Mouse (Mus musculus): ENCODE results near the gene 2310022B05Rik.
A peak's percentile ranks its signal among the peaks of the same experiment; 100 is the strongest.

The 2310022B05Rik gene

GRCm38 (mm10) chr8:124663112-124663873, at the start of gene 2310022B05Rik:
Gene 2310022B05Rik (minus strand): TSS chr8:124663369.
- DNase-seq (ENCODE audit: inconsistent age in 2 of 2, low spot score in 1 of 2): peak; percentile 94 to 97

- no peak for DNase-seq (ENCODE audit: inconsistent age in 2 of 2, low spot score in 1 of 2)
Observed at GRCm38 (mm10) chr8:124705823-124706222, 42.7 kb upstream of the 2310022B05Rik start.

- DNase-seq (ENCODE audit: inconsistent age in 2 of 2, low spot score in 1 of 2): no peak
Observed at GRCm38 (mm10) chr8:124704376-124704775, 41.2 kb upstream of the 2310022B05Rik start.

GRCm38 (mm10) chr8:124703526-124703925, 40.4 kb upstream of the 2310022B05Rik start:
- no peak for DNase-seq (ENCODE audit: inconsistent age in 2 of 2, low spot score in 1 of 2)

GRCm38 (mm10) chr8:124702183-124702582, 39.0 kb upstream of the 2310022B05Rik start:
- no peak for DNase-seq (ENCODE audit: inconsistent age in 2 of 2, low spot score in 1 of 2)

DNA sequence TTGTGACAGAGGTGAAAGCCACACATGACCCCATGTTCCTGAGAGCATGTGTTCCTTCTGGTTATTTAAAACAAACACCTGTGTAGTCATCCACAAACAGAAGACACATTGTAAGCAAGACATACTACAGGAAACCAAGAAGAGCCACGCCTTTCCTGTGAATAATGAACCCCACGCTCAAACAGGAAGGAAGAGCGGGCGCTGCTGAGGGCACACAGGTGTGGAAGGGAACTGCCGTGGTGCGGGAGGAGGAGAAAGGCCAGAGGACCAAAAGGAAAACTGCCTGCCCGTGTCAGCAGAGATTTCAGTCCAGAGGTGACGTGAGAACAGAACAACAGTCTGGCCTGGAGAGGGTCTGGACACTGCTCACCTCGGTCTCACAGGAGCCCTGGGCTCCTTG, 37.9 kb upstream of the 2310022B05Rik start:
- no peak for DNase-seq (ENCODE audit: inconsistent age in 2 of 2, low spot score in 1 of 2)

DNA sequence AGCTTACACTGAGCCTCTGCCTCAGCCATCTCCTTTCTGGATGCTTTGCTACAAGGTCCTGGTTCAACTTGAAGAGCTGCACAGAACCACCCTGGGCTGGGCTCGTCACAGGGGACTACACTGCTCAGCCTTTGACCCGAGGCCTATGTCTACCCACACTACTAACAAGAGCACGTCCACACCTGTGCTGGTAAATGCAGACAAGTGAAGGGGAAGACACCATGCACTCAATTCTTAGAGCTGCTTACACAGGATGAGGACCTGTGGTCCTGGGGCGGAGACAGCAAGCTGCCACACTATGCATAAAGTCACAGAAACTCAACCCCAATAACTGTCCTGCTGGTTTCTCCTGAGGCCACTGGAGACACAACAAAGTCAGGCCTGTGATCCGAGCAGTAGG, 37.1 kb upstream of the 2310022B05Rik start:
- no peak for DNase-seq (ENCODE audit: inconsistent age in 2 of 2, low spot score in 1 of 2)

- no peak for DNase-seq (ENCODE audit: inconsistent age in 2 of 2, low spot score in 1 of 2)
Observed at GRCm38 (mm10) chr8:124695424-124696100, 32.4 kb upstream of the 2310022B05Rik start.

GRCm38 (mm10) chr8:124691706-124692105, 28.5 kb upstream of the 2310022B05Rik start:
- DNase-seq (ENCODE audit: inconsistent age in 2 of 2, low spot score in 1 of 2): no peak

- DNase-seq (ENCODE audit: inconsistent age in 2 of 2, low spot score in 1 of 2): no peak
Observed at GRCm38 (mm10) chr8:124688899-124689298, 25.7 kb upstream of the 2310022B05Rik start.

- DNase-seq (ENCODE audit: inconsistent age in 2 of 2, low spot score in 1 of 2): no peak
Observed at GRCm38 (mm10) chr8:124682218-124682617, 19.0 kb upstream of the 2310022B05Rik start.

- DNase-seq (ENCODE audit: inconsistent age in 2 of 2, low spot score in 1 of 2): no peak
Observed at GRCm38 (mm10) chr8:124681792-124682157, 18.6 kb upstream of the 2310022B05Rik start.

DNA sequence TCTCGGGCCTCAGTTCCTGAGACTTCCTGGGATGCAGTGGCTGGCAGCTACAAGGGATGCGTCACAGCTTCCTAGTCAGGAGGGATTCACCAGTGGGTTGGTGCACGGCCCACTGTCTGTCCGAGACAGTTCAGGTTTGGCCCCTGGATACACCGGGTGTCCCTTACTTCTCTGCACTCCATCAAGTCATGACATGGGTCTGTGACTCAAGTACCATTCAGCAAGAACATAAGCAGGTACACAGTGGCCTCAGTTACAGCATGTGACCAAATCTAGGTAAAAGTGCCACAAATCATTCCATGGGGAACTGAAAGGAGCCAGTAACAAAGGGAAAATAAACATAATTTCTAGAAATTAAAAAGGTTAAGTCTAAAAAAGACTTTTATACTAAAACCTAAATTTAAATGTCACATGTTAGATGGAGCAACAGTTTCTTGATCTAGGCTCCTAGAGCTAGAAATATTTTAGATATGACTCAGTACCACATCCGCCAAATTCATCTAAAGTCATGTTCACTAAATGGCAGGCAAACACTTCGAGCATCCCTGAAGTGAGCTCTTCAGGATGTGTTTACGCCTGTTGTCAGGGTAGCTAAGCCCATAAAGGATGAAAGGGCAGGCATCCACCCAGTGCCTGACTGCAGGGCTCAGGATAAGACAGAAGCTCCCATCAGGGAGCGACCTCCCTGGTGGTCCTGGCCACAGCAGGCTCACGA, 18.1 kb upstream of the 2310022B05Rik start:
- no peak for DNase-seq (ENCODE audit: inconsistent age in 2 of 2, low spot score in 1 of 2)

- no peak for DNase-seq (ENCODE audit: inconsistent age in 2 of 2, low spot score in 1 of 2)
Observed at GRCm38 (mm10) chr8:124678246-124678645, 15.1 kb upstream of the 2310022B05Rik start.

- DNase-seq (ENCODE audit: inconsistent age in 2 of 2, low spot score in 1 of 2): peak; percentile 77 to 93
Observed at GRCm38 (mm10) chr8:124677486-124677885, 14.3 kb upstream of the 2310022B05Rik start.

- peak in 1 of 2 experiments; percentile 36 for DNase-seq (ENCODE audit: inconsistent age in 2 of 2, low spot score in 1 of 2)
Observed at GRCm38 (mm10) chr8:124677078-124677477, 13.9 kb upstream of the 2310022B05Rik start.

DNA sequence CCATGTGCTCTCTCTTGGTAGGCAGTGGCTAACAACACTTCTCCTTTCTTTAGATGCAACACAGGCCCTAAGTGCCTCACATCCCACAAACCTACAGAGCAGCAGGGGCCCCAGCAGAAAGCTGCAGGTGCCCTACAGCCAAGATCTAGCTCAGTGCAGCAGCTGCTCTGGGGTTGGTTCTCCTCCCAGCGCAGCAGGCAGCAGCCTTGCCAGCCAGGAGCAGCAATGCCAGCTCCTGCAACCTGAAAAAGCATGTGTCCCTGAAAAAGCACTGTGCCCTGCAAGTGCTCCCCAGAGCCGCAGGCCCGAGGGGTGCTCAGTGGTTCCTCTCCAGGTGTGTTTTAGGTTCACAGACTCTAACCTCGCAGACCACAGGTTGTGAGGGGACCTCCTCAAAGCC, 13.5 kb upstream of the 2310022B05Rik start:
- no peak for DNase-seq (ENCODE audit: inconsistent age in 2 of 2, low spot score in 1 of 2)

DNA sequence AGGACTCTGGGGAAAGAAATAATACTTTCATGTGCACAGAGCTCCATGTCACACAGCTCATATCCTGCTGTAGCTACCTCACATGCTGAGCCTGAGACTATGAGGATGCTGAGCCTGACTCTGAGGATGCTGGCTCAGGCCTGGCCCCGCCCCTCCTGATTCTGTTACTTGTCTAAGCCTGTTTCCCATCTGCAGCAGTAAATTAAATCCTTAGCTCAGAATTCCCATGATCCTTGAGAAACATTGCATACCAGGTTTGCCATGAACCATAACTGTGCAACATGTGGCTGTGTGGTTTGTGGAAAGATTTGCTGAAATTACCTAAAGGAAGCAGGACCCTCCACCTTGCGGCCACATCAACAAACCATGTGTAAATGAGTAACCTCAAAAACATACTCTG, 9.2 kb upstream of the 2310022B05Rik start:
- DNase-seq (ENCODE audit: inconsistent age in 2 of 2, low spot score in 1 of 2): no peak

DNA sequence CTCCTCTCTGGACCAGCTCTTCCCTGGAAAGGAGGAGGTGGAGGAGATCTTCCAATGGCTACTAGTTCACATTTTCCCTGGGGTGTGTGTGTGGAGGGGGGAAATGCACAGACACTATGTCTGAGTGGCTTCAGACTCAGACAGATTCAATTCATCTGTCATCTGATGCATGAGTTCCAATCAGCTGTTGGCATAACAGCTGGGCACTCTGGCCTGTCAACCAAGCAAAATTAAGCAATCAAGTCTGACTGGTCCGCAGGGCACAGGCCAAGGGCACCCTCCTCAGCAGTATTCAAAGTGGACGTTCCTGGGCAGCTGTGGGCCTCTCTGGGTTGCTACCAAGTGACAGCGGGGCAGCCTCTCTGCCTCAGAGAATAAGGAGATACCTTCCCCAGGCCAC, 5.6 kb upstream of the 2310022B05Rik start:
- DNase-seq (ENCODE audit: inconsistent age in 2 of 2, low spot score in 1 of 2): peak; percentile 63 to 84

- no peak for DNase-seq (ENCODE audit: inconsistent age in 2 of 2, low spot score in 1 of 2)
Observed at GRCm38 (mm10) chr8:124664414-124664813, 1.2 kb upstream of the 2310022B05Rik start.

DNA sequence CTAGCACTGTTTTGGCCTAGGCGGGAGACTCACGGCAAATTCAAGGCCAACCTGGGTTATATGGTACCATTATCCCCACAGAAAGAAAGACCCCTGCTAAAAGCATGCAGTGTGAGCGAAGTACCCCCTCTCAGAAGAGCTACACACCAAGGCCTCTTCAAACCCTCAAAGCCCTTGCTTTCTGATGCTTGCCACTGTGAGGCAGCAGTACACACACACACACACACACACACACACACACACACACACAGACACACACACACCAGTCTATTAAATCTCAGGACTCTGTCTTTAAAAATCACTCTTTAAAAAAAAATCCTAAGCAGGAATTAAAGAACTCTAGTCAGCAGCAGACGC, 683 bp upstream of the 2310022B05Rik start:
- DNase-seq (ENCODE audit: inconsistent age in 2 of 2, low spot score in 1 of 2): no peak
